Mouse (Mus musculus) left cerebral cortex, adult 9 months (tissue): Measurements from ENCODE around the gene Nkrf.
A peak's percentile ranks its signal among the peaks of the same experiment; 100 is the strongest.
"Not testable (repeated sequence)": the region's sequence is repeated elsewhere in the genome, so short reads cannot be mapped to it uniquely, and the experiment has no call there.

Experiments used
- DNase-seq, 2 experiments: peaks; one replicate each; pipeline ENCODE4 v3.0.0; 2022; ENCODE audit warnings: low spot score in 2 of 2

The Nkrf gene

DNA sequence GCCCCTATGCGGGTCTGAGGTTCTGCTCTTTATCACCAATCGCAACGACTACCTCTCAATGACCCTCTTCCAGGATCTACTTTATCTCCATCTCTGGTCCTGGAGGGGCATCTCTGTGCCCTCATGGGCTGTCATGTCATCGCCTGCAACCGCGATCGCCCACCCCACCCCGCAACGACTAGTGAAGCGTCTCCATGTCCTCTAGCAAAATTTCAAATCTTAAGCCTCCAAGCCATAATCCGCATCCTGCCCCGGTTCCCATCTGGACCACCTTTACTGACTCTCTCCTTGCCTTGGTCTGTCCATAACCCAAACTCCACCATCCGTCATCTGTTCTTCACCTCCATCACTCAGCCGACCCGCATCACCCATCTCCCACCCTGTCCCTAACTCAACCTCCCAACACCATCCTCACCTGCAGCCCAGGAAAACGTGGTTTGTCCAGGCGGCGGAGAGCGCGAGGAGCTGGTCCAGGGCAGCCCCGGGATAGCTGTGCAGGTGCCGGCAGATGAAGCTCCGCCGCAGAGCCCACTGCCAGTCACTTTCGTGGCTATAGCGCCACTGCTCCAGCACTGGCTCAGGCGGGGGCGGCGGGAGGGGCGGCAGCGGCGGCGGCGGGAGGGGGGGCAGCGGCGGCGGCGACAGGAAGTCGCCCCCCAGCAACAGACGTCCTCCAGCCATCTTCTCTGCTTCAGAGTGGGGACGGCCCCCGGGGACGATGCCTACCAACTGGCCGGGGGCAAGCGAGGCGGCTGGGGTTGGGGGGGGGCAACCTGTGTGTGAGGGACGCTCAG, at the start of gene Nkrf:
Gene Nkrf, minus strand, starts transcription at position 579 of the 794 bp plus-strand sequence.
- DNase-seq, result peak in 1 of 2 experiments; percentile 19

DNA sequence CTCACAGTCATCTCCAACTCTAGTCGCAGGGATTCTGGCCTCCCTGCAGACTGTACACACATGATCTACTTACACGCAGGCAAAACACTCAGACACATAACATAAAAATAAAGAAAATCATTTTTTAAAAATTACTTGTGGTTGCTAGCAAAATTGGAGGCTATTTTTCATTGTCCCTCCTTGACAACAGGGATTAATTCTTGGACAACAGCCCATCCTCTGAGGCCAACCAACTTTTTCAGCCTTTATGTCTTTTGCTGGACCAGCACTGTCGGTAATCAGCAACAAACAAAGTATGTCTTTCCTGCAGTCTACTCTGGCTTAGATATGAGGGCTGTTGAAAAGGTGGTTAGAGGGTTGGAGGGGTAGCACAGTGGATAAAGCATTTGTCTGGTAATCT, 38.4 kb upstream of the Nkrf start:
- no peak for DNase-seq

DNA sequence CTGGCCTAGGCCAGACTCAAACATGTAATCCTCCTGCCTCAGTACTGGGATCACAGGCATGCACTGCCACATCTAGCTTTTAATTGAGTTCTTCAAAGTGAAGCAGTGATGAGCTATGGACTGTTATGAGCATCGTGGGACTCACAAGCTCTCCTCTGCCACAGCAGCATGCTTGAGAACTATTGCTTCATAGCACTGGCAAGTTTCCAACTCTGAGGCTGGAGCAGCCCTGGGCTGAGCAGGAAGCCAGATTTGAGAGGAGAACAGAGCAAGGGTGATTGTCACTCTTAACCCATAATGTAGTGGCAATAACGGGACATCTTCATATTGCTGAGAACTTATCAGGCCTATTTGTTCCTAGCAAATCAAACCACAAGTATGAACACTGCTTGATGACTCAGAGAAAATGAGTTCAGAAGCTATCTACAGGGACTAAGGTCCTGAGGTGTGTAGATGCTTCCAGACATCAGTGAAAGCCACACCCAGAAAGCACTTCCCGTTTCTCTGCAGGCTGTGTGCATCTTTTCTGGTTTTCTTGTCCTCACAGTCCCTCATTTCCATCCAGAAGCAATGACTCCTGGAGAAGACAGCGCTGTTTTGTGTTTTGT, 37.2 kb upstream of the Nkrf start:
- no peak for DNase-seq

DNA sequence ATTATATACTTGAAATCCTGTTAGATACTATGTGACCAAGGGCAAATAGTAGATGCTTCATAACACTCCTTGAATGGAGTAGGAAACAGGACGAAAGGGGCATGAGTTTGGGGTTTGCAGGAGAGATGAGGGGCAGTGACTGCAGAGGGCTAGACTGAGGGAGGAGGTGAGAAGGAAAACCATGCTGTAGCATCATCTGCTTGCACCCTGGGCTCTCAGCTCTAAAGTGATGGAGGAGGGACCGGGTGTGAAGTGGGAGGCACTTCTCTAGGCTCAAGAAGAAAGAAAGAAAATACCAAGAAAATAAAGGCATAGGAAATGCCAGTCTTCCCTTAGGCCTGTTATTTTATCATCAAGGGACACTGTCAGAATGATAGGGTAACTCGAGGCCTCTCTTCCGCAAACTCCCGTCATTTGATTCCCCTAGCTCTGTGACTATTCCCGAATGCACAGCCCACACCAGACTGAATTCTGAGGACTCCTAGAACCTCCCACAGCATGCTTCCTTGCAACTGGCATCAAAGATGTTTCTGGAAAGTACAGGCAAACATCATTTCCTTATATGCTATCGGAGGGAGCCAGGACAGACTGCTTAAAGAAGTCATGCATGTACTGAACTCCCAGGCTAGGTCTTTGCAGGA, 32.7 kb upstream of the Nkrf start:
- DNase-seq, result no peak

DNA sequence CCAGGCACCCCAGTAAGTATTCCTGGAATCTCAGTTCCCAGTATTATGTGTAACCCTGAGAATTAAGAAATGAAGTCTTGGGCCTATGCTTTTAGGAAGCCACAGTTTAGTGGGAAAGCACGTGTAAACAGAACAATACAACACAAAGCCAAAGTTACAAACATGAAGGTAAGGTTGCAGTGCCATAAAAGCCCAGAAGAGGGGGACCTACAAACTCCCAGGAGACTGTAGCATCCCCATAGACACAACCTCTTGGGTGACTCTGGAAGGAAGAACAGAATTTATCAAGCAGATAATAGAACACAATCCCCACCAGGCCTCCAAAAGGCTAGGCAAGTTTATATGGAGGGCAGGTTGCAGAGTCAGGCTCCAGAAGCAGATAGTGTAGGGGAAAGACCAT, 27.9 kb upstream of the Nkrf start:
- DNase-seq, result no peak

DNA sequence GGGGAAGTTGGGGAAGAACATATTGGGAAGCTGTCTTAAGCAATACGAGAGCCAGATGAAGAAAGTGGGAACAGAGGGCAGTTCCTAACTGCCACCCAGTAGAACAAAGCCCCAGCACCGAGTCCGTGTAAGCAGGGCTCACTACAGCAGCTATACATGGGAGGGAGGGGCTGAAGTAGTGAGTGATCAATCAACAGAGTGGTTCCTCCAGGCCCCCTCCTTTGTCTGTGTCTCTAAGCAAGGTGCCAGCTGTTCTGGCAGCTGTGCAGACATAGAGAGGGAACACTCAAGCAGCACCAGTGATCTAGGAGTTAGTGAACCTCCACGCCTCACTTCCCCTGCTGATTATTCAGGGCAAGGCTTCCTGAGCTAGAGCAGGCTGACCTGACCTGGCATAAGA, 27.0 kb upstream of the Nkrf start:
- DNase-seq, result no peak

DNA sequence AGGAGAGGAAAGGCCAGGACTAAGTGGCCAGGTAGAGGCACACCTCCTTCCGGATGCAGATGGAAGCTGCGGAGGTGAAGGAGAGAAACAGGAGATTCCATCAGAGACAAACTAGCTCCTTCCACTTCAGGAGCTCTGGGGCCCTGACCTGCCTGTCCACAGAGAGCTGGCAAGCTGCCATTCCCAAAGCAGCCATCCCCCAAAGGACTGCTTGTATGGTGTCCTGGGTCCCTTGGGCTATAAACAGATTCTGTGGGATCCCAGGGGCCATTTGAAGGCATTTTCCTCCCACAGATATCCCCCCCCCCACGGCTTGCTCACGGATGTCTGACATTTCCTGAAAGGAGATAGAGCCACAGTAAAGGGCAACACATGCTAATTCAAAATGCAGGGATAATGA, 26.1 kb upstream of the Nkrf start:
- no peak for DNase-seq

DNA sequence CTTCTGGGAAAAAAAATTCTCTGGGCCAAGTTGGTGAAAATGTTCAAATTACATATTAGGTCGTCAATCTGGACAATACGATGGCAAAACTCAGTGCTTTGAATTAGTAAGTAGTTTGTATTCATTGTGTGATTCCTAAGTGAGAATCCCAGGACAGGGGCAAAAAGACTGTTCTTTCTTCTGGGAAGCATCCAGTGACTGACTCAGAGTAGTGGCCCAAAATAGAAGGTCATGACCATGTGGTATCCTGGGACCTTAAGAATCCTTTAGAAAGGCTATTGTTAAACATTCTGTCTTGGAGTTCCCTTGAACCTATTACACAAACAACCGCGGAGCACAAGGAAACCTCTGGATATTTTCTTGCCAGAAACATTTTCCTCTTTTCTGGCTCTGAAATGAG, 18.6 kb upstream of the Nkrf start:
- no peak for DNase-seq

DNA sequence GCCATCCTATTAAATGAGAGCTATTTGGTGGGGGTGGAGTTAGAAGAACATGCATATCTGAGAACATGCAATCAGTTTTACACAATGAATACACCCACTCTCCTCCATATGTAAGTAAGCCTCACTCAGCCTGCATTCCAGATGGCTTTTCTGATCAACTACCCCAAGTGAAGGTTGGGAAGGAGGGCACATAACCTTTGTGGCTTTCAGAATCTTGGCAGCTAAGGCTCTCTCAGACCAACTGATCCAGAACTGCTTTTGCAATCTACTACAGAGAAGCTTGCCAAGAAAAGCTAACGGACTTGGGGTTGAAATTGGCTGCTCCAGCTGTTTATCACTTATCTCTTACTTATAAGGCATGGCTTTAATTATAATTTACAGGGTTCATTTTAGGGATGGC, 15.1 kb upstream of the Nkrf start:
- DNase-seq, result no peak

DNA sequence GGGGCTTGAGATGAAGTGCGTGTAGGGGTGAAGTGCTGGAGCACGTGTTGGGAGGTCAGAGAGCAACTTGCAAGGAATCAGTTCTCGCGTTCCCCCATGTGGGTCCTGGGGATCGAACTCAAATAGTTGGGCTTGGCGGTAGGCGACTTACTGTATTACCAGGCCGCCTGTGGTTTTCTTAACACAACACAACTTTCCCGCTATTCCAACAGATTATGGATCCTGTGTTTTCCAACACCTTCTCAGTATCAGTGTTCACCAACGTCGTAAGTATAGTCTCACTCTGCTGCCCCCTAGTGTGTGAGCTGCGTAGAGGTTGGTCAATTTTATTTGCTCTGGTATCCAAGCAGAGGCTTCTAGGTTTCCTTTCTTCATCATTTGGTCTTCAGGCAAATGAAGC, 8.6 kb upstream of the Nkrf start:
- peak in 1 of 2 experiments; percentile 32 for DNase-seq

DNA sequence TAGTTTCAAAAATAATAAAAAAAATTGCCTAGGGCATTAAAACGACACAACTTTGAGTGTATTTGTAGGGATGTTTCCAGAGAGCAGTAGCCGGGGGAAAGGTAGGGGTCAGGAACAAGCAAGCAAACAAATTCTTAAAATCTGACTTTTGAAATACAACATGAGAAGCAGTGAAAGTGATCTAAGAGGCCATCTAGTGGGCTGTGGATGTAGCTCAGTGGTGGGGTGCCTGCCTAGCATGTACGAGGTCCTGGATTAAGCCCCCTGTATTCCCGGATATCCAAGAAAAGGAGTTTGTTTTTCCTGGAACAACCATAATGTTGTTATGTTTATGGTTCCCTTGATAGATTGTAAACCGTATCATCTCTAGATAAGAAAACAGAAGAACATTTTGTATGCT, 3.8 kb upstream of the Nkrf start:
- DNase-seq, result no peak

DNA sequence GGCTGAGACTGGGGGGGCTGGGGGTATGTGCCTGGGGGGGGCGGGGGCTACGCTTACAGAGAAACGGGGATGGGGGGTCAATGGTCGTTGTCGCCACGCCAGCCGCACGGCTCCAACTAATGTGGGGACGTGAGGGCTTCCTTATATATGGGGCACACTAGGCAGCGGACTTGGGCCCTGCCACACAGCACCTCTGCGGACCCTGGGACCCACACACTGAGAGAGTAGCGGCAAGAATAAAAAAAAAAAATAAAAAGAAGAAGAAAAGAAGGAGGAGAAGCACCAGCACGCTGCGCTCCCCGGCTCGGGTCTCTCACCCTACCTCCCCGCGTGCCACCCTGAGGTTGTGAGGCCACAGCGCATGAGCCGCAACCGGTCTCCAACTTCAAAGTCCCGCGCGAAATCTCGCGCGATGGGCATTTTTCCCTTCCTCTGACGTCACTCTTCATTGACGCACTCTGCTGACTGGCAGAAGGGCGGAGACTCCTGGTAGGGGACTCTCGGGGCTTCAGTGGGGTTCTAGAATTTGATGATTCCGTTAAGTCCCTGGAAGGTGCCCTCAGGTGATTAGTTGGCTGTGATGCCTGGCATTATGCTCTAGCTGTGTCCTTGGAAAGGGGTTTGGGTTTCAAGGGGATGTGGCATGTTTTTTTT, 543 bp upstream of the Nkrf start:
- DNase-seq, result peak; percentile 85 to 95

DNA sequence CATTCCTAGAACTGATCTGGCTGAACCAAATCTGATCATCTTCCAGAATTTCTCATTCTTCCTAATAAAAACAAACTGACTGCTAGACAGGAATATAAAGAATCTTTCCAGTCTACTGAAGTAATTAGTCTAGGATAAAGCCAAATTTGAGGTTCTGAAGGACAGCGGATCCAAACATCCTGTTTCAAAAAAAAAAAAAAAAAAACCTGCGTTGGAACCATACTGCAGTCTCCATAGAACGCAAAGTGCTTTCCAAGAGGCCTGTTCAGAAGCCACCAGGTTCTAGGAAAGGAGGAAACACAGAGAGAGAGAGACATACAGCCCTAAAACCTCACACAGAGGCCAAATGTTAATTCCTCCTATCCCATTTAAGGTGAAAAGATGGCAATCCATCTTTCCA, 1.0 kb downstream of the Nkrf start:
- DNase-seq, result no peak

DNA sequence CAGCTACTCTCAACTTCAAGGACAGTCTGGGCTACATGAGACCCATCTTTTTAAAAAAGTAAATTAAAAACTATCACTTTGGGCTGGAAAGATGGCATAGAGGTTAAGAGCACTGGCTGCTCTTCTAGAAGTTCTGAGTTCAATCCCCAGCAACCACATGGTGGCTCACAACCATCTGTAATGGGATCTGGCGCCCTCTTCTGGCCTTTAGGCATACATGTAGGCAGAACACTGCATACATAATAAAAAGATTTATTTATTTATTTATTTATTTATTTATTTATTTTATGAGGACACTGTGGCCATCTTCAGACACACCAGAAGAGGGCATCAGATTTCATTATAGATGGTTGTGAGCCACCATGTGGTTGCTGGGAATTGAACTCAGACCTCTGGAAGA, 3.8 kb downstream of the Nkrf start:
- DNase-seq, result not testable (repeated sequence)

DNA sequence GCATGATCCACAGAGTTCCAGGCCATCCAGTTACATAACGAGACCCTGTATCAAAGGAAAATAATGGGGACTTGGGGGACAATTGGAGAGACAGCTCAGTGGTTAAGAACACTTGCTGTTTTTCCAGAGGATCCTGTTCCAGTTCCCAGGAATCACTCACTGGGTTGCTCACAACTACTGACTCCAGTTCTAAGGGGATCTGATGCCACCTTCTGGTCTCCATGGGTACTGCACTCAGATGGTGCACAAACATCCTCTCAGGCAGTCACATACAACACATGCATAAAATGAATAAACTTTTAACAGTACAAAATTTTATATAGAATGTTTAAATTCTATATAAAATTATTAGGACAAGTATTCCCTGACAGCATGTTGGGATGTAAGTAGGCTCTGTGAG, 18.0 kb downstream of the Nkrf start:
- DNase-seq, result no peak

DNA sequence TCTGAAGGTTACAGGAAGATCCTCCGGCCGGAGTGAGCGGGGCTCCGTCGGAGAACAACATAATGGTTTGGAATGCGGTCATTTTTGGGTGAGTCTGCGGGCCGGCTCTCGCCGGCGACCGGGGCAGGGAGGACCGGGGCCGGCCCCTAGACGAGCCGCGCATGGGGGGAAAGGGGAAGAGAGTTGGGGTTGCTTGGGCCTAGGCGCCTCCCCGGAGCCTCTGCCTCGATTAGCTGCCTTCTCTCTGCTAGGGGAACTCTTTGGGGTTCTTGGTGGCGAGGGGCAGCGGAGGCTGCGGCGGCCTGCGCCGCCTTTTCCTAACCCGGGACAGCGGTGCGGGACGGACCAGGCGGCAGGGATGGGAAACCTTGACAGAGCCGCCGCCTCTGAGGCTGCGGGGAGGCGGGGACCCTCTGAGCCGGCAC, 28.0 kb downstream of the Nkrf start:
- no peak for DNase-seq

DNA sequence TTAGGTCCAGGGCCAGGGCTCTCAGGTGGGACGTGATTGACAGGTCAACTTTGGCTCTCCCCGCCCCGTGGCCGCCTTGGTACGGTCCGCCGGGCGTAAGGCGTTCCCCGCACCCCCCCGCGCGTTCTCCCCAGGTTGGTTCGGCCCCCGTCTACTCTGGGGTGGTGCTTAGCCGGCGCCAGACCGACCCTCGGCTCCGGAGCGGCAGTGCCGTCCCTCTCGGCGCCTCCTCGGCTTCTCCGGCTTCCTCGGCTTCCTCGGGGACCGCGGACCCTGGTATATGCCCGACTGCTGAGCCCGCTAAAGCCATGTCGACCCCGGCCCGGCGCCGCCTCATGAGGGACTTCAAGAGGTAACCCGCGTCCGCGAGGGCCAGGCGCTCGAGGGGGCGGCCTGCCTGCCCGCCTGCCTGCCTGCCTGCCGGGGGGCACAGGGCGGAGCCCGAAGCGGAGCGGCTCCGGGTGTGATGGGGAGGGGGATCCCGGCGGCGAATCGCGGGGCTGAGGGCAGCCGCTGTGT, 28.5 kb downstream of the Nkrf start:
- peak; percentile 26 to 79 for DNase-seq

DNA sequence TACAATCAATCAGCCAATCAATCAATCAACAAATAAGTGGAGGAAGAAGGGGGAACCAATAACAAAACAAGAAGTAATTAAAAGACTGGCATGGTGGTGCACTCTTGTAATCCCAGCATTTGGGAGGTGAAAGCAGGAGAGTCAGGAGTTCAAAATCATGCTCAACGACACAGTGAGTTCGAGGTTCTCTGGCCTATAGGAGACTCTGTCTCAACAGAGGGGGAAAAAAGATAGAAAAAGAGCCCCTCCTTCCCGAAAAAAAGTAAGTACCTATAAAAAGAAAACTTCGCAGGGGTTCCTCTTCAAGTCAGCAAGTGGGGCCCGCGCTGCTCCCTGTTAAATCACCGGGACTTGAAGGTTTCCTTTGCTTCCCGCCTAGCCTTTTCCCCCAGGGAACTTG, 28.9 kb downstream of the Nkrf start, which contains the start of the genes Ube2a and C330007P06Rik:
Gene Ube2a, plus strand, starts transcription at position 136 of the 400 bp plus-strand sequence.
Gene C330007P06Rik, minus strand, starts transcription at position 347 of the 400 bp plus-strand sequence.
- DNase-seq, result no peak

DNA sequence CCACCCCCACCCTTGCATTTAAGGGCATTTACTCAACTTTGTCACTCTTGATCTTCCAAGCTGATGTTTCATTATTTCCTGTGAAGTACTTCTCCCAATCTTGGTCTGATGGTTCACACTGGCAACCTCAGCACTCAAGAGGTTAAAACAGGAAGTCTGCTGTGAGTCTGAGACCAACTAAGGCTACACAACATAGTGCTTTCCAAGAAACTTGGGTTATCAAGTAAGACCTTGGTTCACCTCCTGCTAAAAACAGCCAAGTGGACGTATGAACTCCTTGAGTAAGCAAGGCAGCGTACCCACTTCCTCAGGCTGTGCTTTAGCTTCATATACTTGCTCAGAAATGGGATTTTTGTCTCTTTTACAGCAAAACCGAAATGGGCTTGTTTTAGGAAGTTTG, 32.3 kb downstream of the Nkrf start:
- DNase-seq, result no peak

DNA sequence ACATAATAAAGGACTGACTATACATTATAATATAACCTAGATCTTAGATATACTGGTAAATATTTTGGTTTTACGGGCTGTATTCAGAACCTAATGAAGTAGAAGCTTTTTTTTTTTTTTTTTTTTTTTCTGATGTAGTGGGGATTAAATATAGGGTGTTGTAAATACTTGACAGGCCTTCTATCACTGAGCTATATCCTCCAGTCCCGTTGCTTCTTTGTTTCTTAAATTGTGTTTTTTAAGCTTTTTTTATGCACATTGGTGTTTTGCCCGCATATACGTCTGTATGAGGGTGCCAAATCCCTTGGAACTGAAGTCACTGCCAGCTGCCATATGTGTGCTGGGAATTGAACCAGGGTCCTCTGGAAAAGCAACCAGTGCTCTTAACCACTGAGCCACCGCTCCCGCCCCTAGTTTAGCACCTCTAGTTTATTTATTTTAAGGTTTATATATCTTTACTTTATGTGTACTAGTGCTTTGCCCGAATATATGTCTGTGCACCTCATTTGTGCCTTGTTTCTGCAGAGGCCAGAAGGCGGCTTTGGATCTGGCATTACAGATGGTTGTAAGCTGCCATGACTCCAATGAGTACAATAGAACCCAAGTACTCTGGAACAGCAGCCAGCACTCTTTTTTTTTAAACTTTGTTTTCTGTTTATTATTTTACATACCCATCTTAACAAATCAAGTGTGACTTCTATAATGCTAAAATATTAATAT, 37.9 kb downstream of the Nkrf start:
- no peak for DNase-seq
